Mouse (Mus musculus) liver (tissue): ENCODE results near the gene Rgs10.

Source experiments
- DNase-seq: peaks from one replicate; pipeline ENCODE4 v3.0.0-alpha.2; 2020; ENCODE audit warnings: mixed read lengths

The Rgs10 gene

GRCm38 (mm10) chr7:128417930-128418779 is at the start of gene Rgs10:
Rgs10 (minus strand) TSS chr7:128418758.
- DNase-seq, result peak; percentile 79

- peak; percentile 22 for DNase-seq
Observed at GRCm38 (mm10) chr7:128462406-128462805, 43.8 kb upstream of the Rgs10 start.

- DNase-seq, result peak; percentile 97
Observed at GRCm38 (mm10) chr7:128461285-128462215, 43.0 kb upstream of the Rgs10 start, which contains the start of gene Tial1. Tial1 (minus strand) TSS chr7:128461717.

- no peak for DNase-seq
Observed at GRCm38 (mm10) chr7:128460865-128461228, 42.3 kb upstream of the Rgs10 start.

GRCm38 (mm10) chr7:128460131-128460864 is 41.7 kb upstream of the Rgs10 start:
- peak; percentile 78 for DNase-seq

- DNase-seq, result no peak
Observed at GRCm38 (mm10) chr7:128459791-128460130, 41.2 kb upstream of the Rgs10 start.

- DNase-seq, result no peak
Observed at GRCm38 (mm10) chr7:128458011-128458410, 39.5 kb upstream of the Rgs10 start.

- no peak for DNase-seq
Observed at GRCm38 (mm10) chr7:128452731-128453130, 34.2 kb upstream of the Rgs10 start.

- no peak for DNase-seq
Observed at GRCm38 (mm10) chr7:128440584-128440983, 22.0 kb upstream of the Rgs10 start.

GRCm38 (mm10) chr7:128439251-128439650 is 20.7 kb upstream of the Rgs10 start:
- no peak for DNase-seq

- no peak for DNase-seq
Observed at GRCm38 (mm10) chr7:128438131-128438530, 19.6 kb upstream of the Rgs10 start.

- DNase-seq, result no peak
Observed at GRCm38 (mm10) chr7:128433213-128433612, 14.7 kb upstream of the Rgs10 start.

GRCm38 (mm10) chr7:128432574-128432973 is 14.0 kb upstream of the Rgs10 start:
- no peak for DNase-seq

GRCm38 (mm10) chr7:128422491-128422890 is 3.9 kb upstream of the Rgs10 start:
- no peak for DNase-seq

GRCm38 (mm10) chr7:128421701-128422100 is 3.1 kb upstream of the Rgs10 start:
- no peak for DNase-seq

- DNase-seq, result no peak
Observed at GRCm38 (mm10) chr7:128419690-128420089, 1.1 kb upstream of the Rgs10 start.

- DNase-seq, result peak; percentile 63
Observed at GRCm38 (mm10) chr7:128417226-128417929, 1.2 kb downstream of the Rgs10 start.

- DNase-seq, result no peak
Observed at GRCm38 (mm10) chr7:128416664-128417063, 1.9 kb downstream of the Rgs10 start.

- DNase-seq, result peak; percentile 80
Observed at GRCm38 (mm10) chr7:128414433-128414832, 4.1 kb downstream of the Rgs10 start.

- DNase-seq, result no peak
Observed at GRCm38 (mm10) chr7:128412071-128412833, 6.3 kb downstream of the Rgs10 start.

GRCm38 (mm10) chr7:128410708-128411413 is 7.7 kb downstream of the Rgs10 start:
- no peak for DNase-seq
